Mouse (Mus musculus) limb, embryonic 10.5 days (tissue): ENCODE data around the gene Slc7a6. TPM values are rescaled to one million over a fixed set of nuclear protein-coding genes. Genes with fewer than 3 reads are reported as not detected.

Experiments used
- DNase-seq: peaks from one replicate; pipeline ENCODE4 v3.0.0-alpha.2; 2017; ENCODE audit warnings: low spot score
- H3K27ac ChIP-seq: fragments of 300-500 bp; sonication (generic); 2 replicates; pipeline ENCODE4 v1.5.1; 2016; ENCODE audit warnings: mild to moderate bottlenecking
- H3K27me3 ChIP-seq: fragments of 300-500 bp; sonication (generic); 2 replicates; pipeline ENCODE4 v1.6.1; 2016; ENCODE audit warnings: low read depth, mild to moderate bottlenecking; ENCODE audit not compliant: poor library complexity, severe bottlenecking
- H3K36me3 ChIP-seq: fragments of 300-500 bp; sonication (generic); 2 replicates; pipeline ENCODE4 v1.6.1; 2016; ENCODE audit warnings: mild to moderate bottlenecking, moderate library complexity
- H3K4me1 ChIP-seq: fragments of 300-500 bp; sonication (generic); 2 replicates; pipeline ENCODE4 v1.6.1; 2016
- H3K4me3 ChIP-seq: fragments of 300-500 bp; sonication (generic); 2 replicates; pipeline ENCODE4 v1.5.1; 2016; ENCODE audit warnings: mild to moderate bottlenecking, moderate library complexity
- H3K9me3 ChIP-seq: fragments of 300-500 bp; sonication (generic); replicated peaks from 2 replicates; pipeline ENCODE4 v1.6.1; 2016; ENCODE audit warnings: mild to moderate bottlenecking
- WGBS: fragments of 180-500 bp; shearing (Covaris S2); methylation state at CpG from one replicate; pipeline ENCODE4 v1.1.7; 2016; 5-methylcytosine and 5-hydroxymethylcytosine counted together
- polyA plus RNA-seq: library from polyadenylated mRNA; unstranded; fragments of >200 nt; fragmentation: Nextera tagmentation; extraction: Ambion mirVana; gene quantifications from 2 replicates; pipeline ENCODE4 v1.2.1, GENCODE M21; 2016

The Slc7a6 gene
- polyA plus RNA-seq, 1 experiment from 2014 or later: 85.3 TPM

DNA sequence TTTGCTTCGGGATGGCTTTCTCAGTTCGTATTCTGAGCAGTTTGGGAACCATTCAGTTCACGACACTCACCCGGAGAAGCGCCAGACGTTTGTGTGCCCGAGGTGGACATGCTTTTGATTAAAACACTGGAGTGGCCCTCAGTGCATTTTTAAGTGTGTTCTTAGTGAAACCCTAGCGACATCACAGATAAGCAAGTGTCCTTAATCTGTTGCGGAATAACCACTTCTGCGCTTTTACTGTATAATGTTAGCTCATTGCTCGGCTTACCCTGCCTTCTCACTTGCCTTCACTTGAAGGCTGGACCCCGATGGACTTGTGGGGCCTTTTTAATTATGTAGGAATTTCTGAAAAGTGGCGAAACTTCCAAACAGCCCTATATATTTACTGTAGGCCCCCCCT, 42.8 kb downstream of the Slc7a6 start:
- Histone ChIP-seq H3K36me3 (peaks cover 66% of the 10 kb centered on the region), H3K27me3 (no peaks in the 10 kb centered on the region), H3K9me3 (no peaks in the 10 kb centered on the region), H3K4me3 (peak overlapping the region; percentile 68), H3K27ac (peak overlapping the region; percentile 95), H3K4me1 (peaks cover 11% of the 10 kb centered on the region)
- 11% methylated on average over 13 of the region's 13 CpGs for WGBS
- DNase-seq: no peak

GRCm38 (mm10) chr8:106213959-106214358, 45.3 kb downstream of the Slc7a6 start:
- Histone ChIP-seq H3K27ac (no peak overlapping the region), H3K9me3 (no peaks in the 10 kb centered on the region), H3K36me3 (peaks cover 65% of the 10 kb centered on the region), H3K4me3 (no peak overlapping the region), H3K4me1 (peaks cover 11% of the 10 kb centered on the region), H3K27me3 (no peaks in the 10 kb centered on the region)
- no peak for DNase-seq
- WGBS: 89% methylated on average over 3 of the region's 3 CpGs

DNA sequence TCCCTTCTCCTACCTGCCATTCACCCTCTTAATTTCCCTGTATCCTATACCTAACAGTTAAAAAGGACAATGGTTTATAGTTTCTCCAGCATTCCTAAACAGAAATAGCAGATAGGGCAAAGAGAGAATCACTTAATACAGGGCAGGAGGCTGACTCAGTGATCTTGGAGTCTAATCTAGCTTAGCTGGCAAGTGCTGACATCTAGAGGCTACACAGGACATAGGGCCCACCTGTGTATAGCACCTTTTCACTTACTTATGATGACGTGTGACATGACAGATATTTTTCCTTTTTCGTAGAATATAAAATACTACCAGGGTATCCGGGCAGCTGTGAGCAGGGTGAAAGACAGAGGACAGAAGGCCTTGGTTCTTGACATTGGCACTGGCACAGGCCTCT, 51.0 kb downstream of the Slc7a6 start:
- 95% methylated on average over 3 of the region's 3 CpGs for WGBS
- Histone ChIP-seq H3K4me3 (no peak overlapping the region), H3K27me3 (no peaks in the 10 kb centered on the region), H3K9me3 (no peaks in the 10 kb centered on the region), H3K36me3 (peaks cover 97% of the 10 kb centered on the region), H3K27ac (no peak overlapping the region), H3K4me1 (no peaks in the 10 kb centered on the region)
- no peak for DNase-seq

DNA sequence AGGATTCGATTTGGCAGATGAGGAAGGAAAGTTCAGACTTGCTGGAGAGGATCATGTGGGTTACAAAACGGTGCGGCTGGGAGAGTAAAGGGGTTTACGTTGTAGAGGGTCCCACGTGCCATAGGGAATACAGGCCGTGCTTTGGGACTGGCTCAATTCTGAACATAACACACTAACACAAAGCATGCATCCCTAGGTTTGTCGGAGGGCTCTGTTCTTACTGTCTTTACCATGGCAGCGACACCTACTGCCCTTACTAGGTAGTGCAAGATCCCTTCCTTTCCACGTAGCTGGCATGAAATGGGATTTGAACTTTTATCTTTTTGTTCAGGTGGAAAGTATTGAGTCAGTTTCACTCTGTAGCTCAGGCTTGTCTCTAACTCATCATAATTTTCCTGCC, 57.9 kb downstream of the Slc7a6 start:
- Histone ChIP-seq H3K27me3 (no peaks in the 10 kb centered on the region), H3K9me3 (no peaks in the 10 kb centered on the region), H3K4me1 (no peaks in the 10 kb centered on the region), H3K4me3 (no peak overlapping the region), H3K36me3 (peaks cover 90% of the 10 kb centered on the region), H3K27ac (no peak overlapping the region)
- peak; percentile 63 for DNase-seq
- WGBS: 61% methylated on average over 9 of the region's 9 CpGs

- 90% methylated on average over 7 of the region's 7 CpGs for WGBS
- Histone ChIP-seq H3K4me3 (no peak overlapping the region), H3K9me3 (no peaks in the 10 kb centered on the region), H3K4me1 (no peaks in the 10 kb centered on the region), H3K27me3 (no peaks in the 10 kb centered on the region), H3K27ac (no peak overlapping the region), H3K36me3 (peaks cover 91% of the 10 kb centered on the region)
- no peak for DNase-seq
These were observed 62.9 kb downstream of the Slc7a6 start for GRCm38 (mm10) chr8:106231536-106231935.

DNA sequence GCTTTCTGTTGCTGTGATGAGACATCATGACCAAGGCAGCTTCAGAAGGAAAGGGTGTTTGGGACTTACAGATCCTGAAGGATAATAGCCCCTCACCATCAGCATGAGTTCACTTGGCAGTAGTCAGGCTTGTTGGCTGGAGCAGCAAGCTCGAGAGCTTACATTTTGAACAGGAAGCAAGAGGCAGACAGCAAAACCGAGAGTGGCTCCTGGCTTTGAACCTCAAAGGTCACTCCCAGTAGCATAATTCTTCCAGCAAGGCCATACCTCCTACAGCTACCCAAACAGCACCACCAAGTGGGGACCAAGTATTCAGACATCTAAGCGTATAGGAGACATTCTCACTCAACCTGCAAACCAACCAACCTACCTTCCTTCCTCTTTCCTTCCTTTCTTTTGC, 64.1 kb downstream of the Slc7a6 start:
- Histone ChIP-seq H3K36me3 (peaks cover 91% of the 10 kb centered on the region), H3K27ac (no peak overlapping the region), H3K4me3 (no peak overlapping the region), H3K27me3 (no peaks in the 10 kb centered on the region), H3K9me3 (no peaks in the 10 kb centered on the region), H3K4me1 (no peaks in the 10 kb centered on the region)
- DNase-seq: no peak
- 76% methylated on average over 3 of the region's 3 CpGs for WGBS

DNA sequence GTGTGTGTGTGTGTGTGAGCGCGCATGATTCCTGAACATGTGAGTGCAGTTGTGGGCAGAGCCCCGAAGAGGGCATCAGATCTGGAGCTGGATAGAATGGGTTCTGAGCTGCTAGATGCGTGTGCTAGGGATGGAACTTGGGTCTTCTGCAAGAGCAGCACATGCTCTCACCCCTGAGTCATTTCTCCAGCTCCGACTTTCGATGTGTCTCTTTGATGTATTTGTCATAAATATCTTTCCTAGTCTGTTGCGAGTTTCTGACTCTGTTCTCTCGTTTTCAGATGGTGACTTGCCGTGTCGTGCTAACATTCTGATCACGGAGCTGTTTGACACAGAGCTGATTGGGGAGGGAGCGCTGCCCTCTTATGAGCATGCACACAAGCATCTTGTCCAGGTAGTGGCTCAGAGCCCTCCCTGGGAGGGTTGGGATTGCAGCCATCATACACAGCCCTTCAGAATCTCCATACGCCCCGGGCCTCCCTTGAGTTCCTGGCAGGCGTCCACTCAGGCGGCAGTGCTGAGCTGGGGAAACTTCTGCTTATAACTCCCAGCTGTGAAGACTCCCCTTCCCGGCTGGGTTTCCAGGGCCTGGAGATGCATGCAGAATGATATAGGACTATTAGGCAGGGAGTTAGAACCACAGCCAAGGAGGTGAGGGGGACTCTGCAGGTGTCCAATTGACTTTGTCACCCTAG, 66.1 kb downstream of the Slc7a6 start:
- H3K4me3 ChIP-seq: no peak overlapping the region
- H3K36me3 ChIP-seq: peaks cover 92% of the 10 kb centered on the region
- no peaks in the 10 kb centered on the region for H3K9me3 ChIP-seq
- H3K4me1 ChIP-seq: no peaks in the 10 kb centered on the region
- H3K27ac ChIP-seq: no peak overlapping the region
- no peaks in the 10 kb centered on the region for H3K27me3 ChIP-seq
- WGBS: 94% methylated on average over 17 of the region's 17 CpGs
- DNase-seq: no peak

GRCm38 (mm10) chr8:106237106-106237505, 68.4 kb downstream of the Slc7a6 start:
- 95% methylated on average over 5 of the region's 5 CpGs for WGBS
- no peaks in the 10 kb centered on the region for H3K27me3 ChIP-seq
- DNase-seq: no peak
- H3K9me3 ChIP-seq: no peaks in the 10 kb centered on the region
- no peak overlapping the region for H3K27ac ChIP-seq
- peaks cover 94% of the 10 kb centered on the region for H3K36me3 ChIP-seq
- no peaks in the 10 kb centered on the region for H3K4me1 ChIP-seq
- H3K4me3 ChIP-seq: no peak overlapping the region

Other genes with a start within 250 kb of the Slc7a6 start
- gene Ctrl, start 235.0 kb upstream of the Slc7a6 start, polyA plus RNA-seq: 1.6 and 2.0 TPM in 2 replicates
- gene Psmb10, start 230.4 kb upstream of the Slc7a6 start, polyA plus RNA-seq: 28.9 and 40.3 TPM in 2 replicates
- gene Lcat, start 225.5 kb upstream of the Slc7a6 start, polyA plus RNA-seq: 2.0 and 2.1 TPM in 2 replicates
- gene Slc12a4, start 202.8 kb upstream of the Slc7a6 start, polyA plus RNA-seq: 31.9 and 37.7 TPM in 2 replicates
- gene Dpep3, start 189.4 kb upstream of the Slc7a6 start, polyA plus RNA-seq: not detected in 2 replicates
- gene Dus2, start 177.5 kb upstream of the Slc7a6 start, polyA plus RNA-seq: 23.3 and 23.7 TPM in 2 replicates
- gene Dpep2nb, start 162.9 kb upstream of the Slc7a6 start, polyA plus RNA-seq: 0.21 TPM in 1 of 2 replicates, not detected in the other
- gene Ddx28, start 157.0 kb upstream of the Slc7a6 start, polyA plus RNA-seq: 22.8 and 23.2 TPM in 2 replicates
- gene Nfatc3, start 110.0 kb upstream of the Slc7a6 start, polyA plus RNA-seq: 7.9 TPM in 2 replicates
- 5.6 and 7.3 TPM in 2 replicates for gene Esrp2, start 31.9 kb upstream of the Slc7a6 start, polyA plus RNA-seq
- 10.8 and 13.4 TPM in 2 replicates for gene Pla2g15, start 18.5 kb upstream of the Slc7a6 start, polyA plus RNA-seq
- 42.0 and 46.6 TPM in 2 replicates for gene Slc7a6os, start 42.1 kb downstream of the Slc7a6 start, polyA plus RNA-seq
- gene Prmt7, start 42.1 kb downstream of the Slc7a6 start, polyA plus RNA-seq: 76.4 and 88.2 TPM in 2 replicates
- gene Smpd3, start 169.1 kb downstream of the Slc7a6 start, polyA plus RNA-seq: 0.68 and 1.4 TPM in 2 replicates
- 21.6 and 28.7 TPM in 2 replicates for gene Zfp90, start 246.5 kb downstream of the Slc7a6 start, polyA plus RNA-seq